Mouse (Mus musculus) midbrain, embryonic 14.5 days (tissue): Measurements from ENCODE around the gene Grin1. TPM values are rescaled to one million over a fixed set of nuclear protein-coding genes. Genes with fewer than 3 reads are reported as not detected.
A peak's percentile ranks its signal among the peaks of the same experiment; 100 is the strongest.

Experiments
- ATAC-seq: fragments of 200-750 bp; cut with Nextera tagmentation; 2 replicates; pipeline ENCODE4 v1.8.0; 2017; ENCODE audit warnings: moderate number of reproducible peaks, moderate library complexity; ENCODE audit not compliant: low FRiP score, low TSS enrichment
- DNase-seq: peaks from one replicate; pipeline ENCODE4 v3.0.0-alpha.2; 2015
- H3K27ac ChIP-seq: fragments of 300-500 bp; sonication (generic); replicated peaks from 2 replicates; pipeline ENCODE4 v1.5.1; 2014; ENCODE audit warnings: mild to moderate bottlenecking, low read depth, low read length, moderate library complexity
- H3K27me3 ChIP-seq: fragments of 300-500 bp; sonication (generic); 2 replicates; pipeline ENCODE4 v1.6.1; 2014; ENCODE audit warnings: low read length, control low read depth, mixed read lengths; ENCODE audit not compliant: control insufficient read depth, insufficient read depth
- H3K36me3 ChIP-seq: fragments of 300-500 bp; sonication (generic); 2 replicates; pipeline ENCODE4 v1.6.1; 2014; ENCODE audit warnings: low read length, control low read depth; ENCODE audit not compliant: control insufficient read depth, insufficient read depth
- H3K4me1 ChIP-seq: fragments of 300-500 bp; sonication (generic); 2 replicates; pipeline ENCODE4 v1.6.1; 2014; ENCODE audit warnings: mild to moderate bottlenecking, antibody characterized with exemption, low read length, control low read depth; ENCODE audit not compliant: control insufficient read depth, insufficient read depth
- H3K4me2 ChIP-seq: fragments of 300-500 bp; sonication (generic); 2 replicates; pipeline ENCODE4 v1.6.1; 2014; ENCODE audit warnings: mild to moderate bottlenecking, low read length, moderate library complexity
- H3K4me3 ChIP-seq: fragments of 300-500 bp; sonication (generic); replicated peaks from 2 replicates; pipeline ENCODE4 v1.5.1; 2014; ENCODE audit warnings: low read depth, low read length
- H3K9ac ChIP-seq: fragments of 300-500 bp; sonication (generic); replicated peaks from 2 replicates; pipeline ENCODE4 v1.6.1; 2014; ENCODE audit warnings: mild to moderate bottlenecking, low read length, moderate library complexity
- H3K9me3 ChIP-seq: fragments of 300-500 bp; sonication (generic); 2 replicates; pipeline ENCODE4 v1.6.1; 2016; ENCODE audit warnings: low read length, control low read depth, mixed read lengths; ENCODE audit not compliant: control insufficient read depth
- WGBS: fragments of 180-500 bp; shearing (Covaris S2); extraction: QIAGEN DNeasy Blood & Tissue Kit; methylation state at CpG from one replicate; pipeline ENCODE4 v1.1.7; 2014; 5-methylcytosine and 5-hydroxymethylcytosine counted together
- polyA plus RNA-seq: library from polyadenylated mRNA; unstranded; fragments of >200 nt; fragmentation: Nextera tagmentation; extraction: Ambion mirVana; gene quantifications from 2 replicates; pipeline ENCODE4 v1.2.1, GENCODE M21; 2014

Grin1 gene
- polyA plus RNA-seq, 1 experiment from 2014 or later, result 40.5 TPM

GRCm38 (mm10) chr2:25355419-25356066 is 36.6 kb upstream of the Grin1 start:
- peak overlapping the region; percentile 65 for H3K4me2 ChIP-seq
- no peaks in the 10 kb centered on the region for H3K27me3 ChIP-seq
- peak overlapping the region; percentile 45 for H3K4me3 ChIP-seq
- no peak for DNase-seq
- H3K9ac ChIP-seq, result peak overlapping the region; percentile 60; the same call in 1 of the 2 replicates
- peaks cover 18% of the 10 kb centered on the region for H3K4me1 ChIP-seq
- H3K36me3 ChIP-seq, result peaks cover 32% of the 10 kb centered on the region
- H3K9me3 ChIP-seq, result no peaks in the 10 kb centered on the region
- H3K27ac ChIP-seq, result no peak overlapping the region
- no peak for ATAC-seq
- WGBS, result 38% methylated on average over 18 of the region's 18 CpGs

- H3K9ac ChIP-seq, result no peak overlapping the region
- no peak for DNase-seq
- no peak overlapping the region for H3K4me3 ChIP-seq
- no peak overlapping the region for H3K27ac ChIP-seq
- H3K36me3 ChIP-seq, result peaks cover 45% of the 10 kb centered on the region
- 87% methylated on average over 6 of the region's 6 CpGs for WGBS
- H3K27me3 ChIP-seq, result no peaks in the 10 kb centered on the region
- no peak overlapping the region for H3K4me2 ChIP-seq
- no peaks in the 10 kb centered on the region for H3K9me3 ChIP-seq
- H3K4me1 ChIP-seq, result peaks cover 18% of the 10 kb centered on the region
- ATAC-seq, result no peak
Observed at GRCm38 (mm10) chr2:25354211-25354610, 35.2 kb upstream of the Grin1 start.

GRCm38 (mm10) chr2:25350701-25351100 is 31.7 kb upstream of the Grin1 start:
- Histone ChIP-seq H3K27ac (no peak overlapping the region), H3K9me3 (no peaks in the 10 kb centered on the region), H3K9ac (no peak overlapping the region), H3K36me3 (peaks cover 78% of the 10 kb centered on the region), H3K4me1 (peaks cover 6% of the 10 kb centered on the region), H3K4me3 (no peak overlapping the region), H3K4me2 (no peak overlapping the region), H3K27me3 (no peaks in the 10 kb centered on the region)
- 96% methylated on average over 3 of the region's 3 CpGs for WGBS
- DNase-seq (no peak), ATAC-seq (no peak)

GRCm38 (mm10) chr2:25349499-25349898 is 30.5 kb upstream of the Grin1 start:
- DNase-seq (no peak), ATAC-seq (no peak)
- no peaks in the 10 kb centered on the region for H3K4me1 ChIP-seq
- no peaks in the 10 kb centered on the region for H3K27me3 ChIP-seq
- peaks cover 90% of the 10 kb centered on the region for H3K36me3 ChIP-seq
- no peak overlapping the region for H3K4me3 ChIP-seq
- H3K27ac ChIP-seq, result no peak overlapping the region
- H3K9ac ChIP-seq, result no peak overlapping the region
- WGBS, result 94% methylated on average over 4 of the region's 4 CpGs
- no peaks in the 10 kb centered on the region for H3K9me3 ChIP-seq
- H3K4me2 ChIP-seq, result no peak overlapping the region

- Histone ChIP-seq H3K4me3 (no peak overlapping the region), H3K27me3 (no peaks in the 10 kb centered on the region), H3K4me1 (no peaks in the 10 kb centered on the region), H3K27ac (no peak overlapping the region), H3K36me3 (peaks cover 97% of the 10 kb centered on the region), H3K4me2 (no peak overlapping the region), H3K9ac (no peak overlapping the region), H3K9me3 (no peaks in the 10 kb centered on the region)
- ATAC-seq, result no peak
- no peak for DNase-seq
- 96% methylated on average over 7 of the region's 7 CpGs for WGBS
Observed at GRCm38 (mm10) chr2:25348162-25348561, 29.2 kb upstream of the Grin1 start.

GRCm38 (mm10) chr2:25338303-25338702 is 19.3 kb upstream of the Grin1 start:
- ATAC-seq, result no peak
- no peak overlapping the region for H3K27ac ChIP-seq
- H3K4me1 ChIP-seq, result peaks cover 5% of the 10 kb centered on the region
- H3K4me2 ChIP-seq, result no peak overlapping the region
- H3K4me3 ChIP-seq, result no peak overlapping the region
- no peaks in the 10 kb centered on the region for H3K27me3 ChIP-seq
- H3K9me3 ChIP-seq, result no peaks in the 10 kb centered on the region
- no peak overlapping the region for H3K9ac ChIP-seq
- WGBS, result 94% methylated on average over 6 of the region's 6 CpGs
- no peak for DNase-seq
- peaks cover 90% of the 10 kb centered on the region for H3K36me3 ChIP-seq

GRCm38 (mm10) chr2:25333569-25333968 is 14.6 kb upstream of the Grin1 start:
- Histone ChIP-seq H3K27me3 (no peaks in the 10 kb centered on the region), H3K36me3 (peaks cover 50% of the 10 kb centered on the region), H3K4me1 (peaks cover 11% of the 10 kb centered on the region), H3K9me3 (no peaks in the 10 kb centered on the region), H3K9ac (peak overlapping the region; percentile 83), H3K27ac (no peak overlapping the region), H3K4me2 (peak overlapping the region; percentile 93), H3K4me3 (peak overlapping the region; percentile 92)
- DNase-seq (no peak), ATAC-seq (no peak)
- WGBS, result 89% methylated on average over 2 of the region's 2 CpGs

- Histone ChIP-seq H3K27ac (peak within 1 kb of the TSS; percentile 91), H3K9ac (peak within 1 kb of the TSS; percentile 83), H3K27me3 (no peaks in the 10 kb centered on the region), H3K9me3 (no peaks in the 10 kb centered on the region), H3K4me3 (peak within 1 kb of the TSS; percentile 92), H3K4me1 (peaks cover 11% of the 10 kb centered on the region), H3K4me2 (peak within 1 kb of the TSS; percentile 93), H3K36me3 (peaks cover 40% of the 10 kb centered on the region)
- WGBS, result under 1% methylated on average over 78 of the region's 78 CpGs
- DNase-seq, result peak; percentile 100
- peak; percentile 98 for ATAC-seq
Observed at GRCm38 (mm10) chr2:25332286-25333160, 13.5 kb upstream of the Grin1 start, which contains the start of gene Man1b1. TSS of gene Man1b1 (plus strand) at chr2:25332338.
